Mouse (Mus musculus) megakaryocyte progenitor cell, adult 5-6 weeks (primary cell): Measurements from ENCODE around the gene D430041D05Rik. TPM values are rescaled to one million over a fixed set of nuclear protein-coding genes. Genes with fewer than 3 reads are reported as not detected.

Experiments used
- ATAC-seq: replicated peaks from 2 replicates; pipeline ENCODE4 v1.8.0; 2016; ENCODE audit warnings: mild to moderate bottlenecking, moderate TSS enrichment, inconsistent platforms; ENCODE audit not compliant: poor library complexity
- total RNA-seq, 2 experiments: library from RNA; stranded (forward) in 1 of 2; stranded (reverse) in 1 of 2; fragments of 157-497, 149-512 nt in 1 of 2; fragments of 200-1000 nt in 1 of 2; gene quantifications; 2 replicates each; pipeline versions ENCODE4 v1.2.3 to v1.2.4; 2015 to 2017

Gene D430041D05Rik
- total RNA-seq (2015): not detected in 2 replicates
- not detected in 2 replicates for total RNA-seq (2017)

- no peak for ATAC-seq
These were observed at the start of gene D430041D05Rik for GRCm38 (mm10) chr2:104410963-104411545. TSS of gene D430041D05Rik (minus strand) at chr2:104411013.

GRCm38 (mm10) chr2:104460021-104460420 lies 49.2 kb upstream of the D430041D05Rik start:
- peak; percentile 59 for ATAC-seq

GRCm38 (mm10) chr2:104458569-104459332 lies 47.9 kb upstream of the D430041D05Rik start:
- ATAC-seq: no peak

- ATAC-seq: peak; percentile 35; the same call in 1 of the 2 replicates
These were observed 46.3 kb upstream of the D430041D05Rik start for GRCm38 (mm10) chr2:104457106-104457505.

- peak; percentile 85 for ATAC-seq
These were observed 39.9 kb upstream of the D430041D05Rik start for GRCm38 (mm10) chr2:104450685-104451084.

- ATAC-seq: no peak
These were observed 38.4 kb upstream of the D430041D05Rik start for GRCm38 (mm10) chr2:104449191-104449590.

GRCm38 (mm10) chr2:104448201-104448600 lies 37.4 kb upstream of the D430041D05Rik start:
- ATAC-seq: no peak

- ATAC-seq: no peak
These were observed 35.2 kb upstream of the D430041D05Rik start for GRCm38 (mm10) chr2:104446016-104446415.

GRCm38 (mm10) chr2:104444776-104445175 lies 34.0 kb upstream of the D430041D05Rik start:
- peak; percentile 99 for ATAC-seq

GRCm38 (mm10) chr2:104442341-104442740 lies 31.5 kb upstream of the D430041D05Rik start:
- ATAC-seq: no peak

- ATAC-seq: no peak
These were observed 25.4 kb upstream of the D430041D05Rik start for GRCm38 (mm10) chr2:104436226-104436625.

- ATAC-seq: no peak
These were observed 20.3 kb upstream of the D430041D05Rik start for GRCm38 (mm10) chr2:104431067-104431466.

- no peak for ATAC-seq
These were observed 19.8 kb upstream of the D430041D05Rik start for GRCm38 (mm10) chr2:104430566-104430965.

- no peak for ATAC-seq
These were observed 15.3 kb upstream of the D430041D05Rik start for GRCm38 (mm10) chr2:104426112-104426511.

- ATAC-seq: peak; percentile 78
These were observed 11.4 kb upstream of the D430041D05Rik start for GRCm38 (mm10) chr2:104422230-104422629.

- peak; percentile 62 for ATAC-seq
These were observed 10.0 kb upstream of the D430041D05Rik start for GRCm38 (mm10) chr2:104420805-104421204.

GRCm38 (mm10) chr2:104419999-104420398 lies 9.2 kb upstream of the D430041D05Rik start:
- ATAC-seq: no peak

GRCm38 (mm10) chr2:104419411-104419810 lies 8.6 kb upstream of the D430041D05Rik start:
- ATAC-seq: no peak

GRCm38 (mm10) chr2:104413011-104413410 lies 2.2 kb upstream of the D430041D05Rik start:
- no peak for ATAC-seq

- ATAC-seq: no peak
These were observed 1.7 kb upstream of the D430041D05Rik start for GRCm38 (mm10) chr2:104412496-104412895.

- ATAC-seq: no peak
These were observed 993 bp upstream of the D430041D05Rik start for GRCm38 (mm10) chr2:104411806-104412205.
